Mouse (Mus musculus) kidney, adult 2 months (tissue): ENCODE results near the gene Vps26c.

Experiments used
- CTCF ChIP-seq: fragments of 200-500 bp; conservative IDR thresholded peaks from 2 replicates; pipeline ENCODE4 v1.5.1; 2011; ENCODE audit warnings: low read depth, mild to moderate bottlenecking, control low read depth, low read length, moderate library complexity, mixed read lengths; ENCODE audit not compliant: insufficient read depth, insufficient read length
- POLR2A ChIP-seq: fragments of 200-500 bp; IDR thresholded peaks from one replicate; pipeline ENCODE4 v1.6.1; 2011; ENCODE audit warnings: low read depth, low read length, control low read depth

DNA sequence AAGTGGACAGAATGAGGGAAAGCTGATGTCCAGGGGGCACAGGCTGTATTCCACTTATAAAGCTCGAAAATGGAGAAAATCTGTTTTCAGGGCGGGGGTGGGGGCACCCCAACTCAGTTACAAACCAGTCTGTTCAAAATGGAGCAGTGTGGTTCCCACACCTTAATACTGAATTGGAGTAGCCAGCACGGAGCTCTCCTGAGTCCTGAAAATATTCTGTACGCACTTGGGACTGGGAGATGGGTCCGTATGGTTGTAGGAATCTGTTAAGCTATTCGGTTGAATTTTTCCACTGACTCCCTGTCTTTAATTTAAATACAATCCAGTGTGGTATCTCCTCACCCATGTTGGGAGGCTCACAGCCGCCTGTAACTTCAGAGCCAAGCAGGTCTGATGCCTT lies 28.7 kb upstream of the Vps26c start:
- TF ChIP-seq CTCF (no peak), POLR2A (no peak)
